Mouse (Mus musculus) kidney, embryonic 14.5 days (tissue): ENCODE data around the gene Kcnh6. TPM values are rescaled to one million over a fixed set of nuclear protein-coding genes. Genes with fewer than 3 reads are reported as not detected.

Source experiments
- ATAC-seq: fragments of 200-750 bp; cut with Nextera tagmentation; 2 replicates; pipeline ENCODE4 v1.8.0; 2017; ENCODE audit warnings: moderate number of reproducible peaks, mild to moderate bottlenecking, moderate TSS enrichment, moderate library complexity; ENCODE audit not compliant: low FRiP score, low TSS enrichment
- H3K27ac ChIP-seq: fragments of 300-500 bp; sonication (generic); 2 replicates; pipeline ENCODE4 v1.5.1; 2014; ENCODE audit warnings: low read depth, mild to moderate bottlenecking, low read length, moderate library complexity, mixed read lengths
- H3K27me3 ChIP-seq: fragments of 300-500 bp; sonication (generic); 2 replicates; pipeline ENCODE4 v1.6.1; 2014; ENCODE audit warnings: mild to moderate bottlenecking, low read length; ENCODE audit not compliant: control insufficient read depth, insufficient read depth
- H3K36me3 ChIP-seq: fragments of 300-500 bp; sonication (generic); 2 replicates; pipeline ENCODE4 v1.6.1; 2014; ENCODE audit warnings: low read length, mixed read lengths; ENCODE audit not compliant: control insufficient read depth, insufficient read depth
- H3K4me1 ChIP-seq: fragments of 300-500 bp; sonication (generic); 2 replicates; pipeline ENCODE4 v1.6.1; 2014; ENCODE audit warnings: low read length, mixed read lengths; ENCODE audit not compliant: control insufficient read depth, insufficient read depth
- H3K4me2 ChIP-seq: fragments of 300-500 bp; sonication (generic); replicated peaks from 2 replicates; pipeline ENCODE4 v1.6.1; 2014; ENCODE audit warnings: low read depth, mild to moderate bottlenecking, low read length
- H3K4me3 ChIP-seq: fragments of 300-500 bp; sonication (generic); 2 replicates; pipeline ENCODE4 v1.5.1; 2014; ENCODE audit warnings: mild to moderate bottlenecking, low read length
- H3K9ac ChIP-seq: fragments of 300-500 bp; sonication (generic); 2 replicates; pipeline ENCODE4 v1.6.1; 2014; ENCODE audit warnings: low read depth, mild to moderate bottlenecking, low read length, moderate library complexity
- H3K9me3 ChIP-seq: fragments of 300-500 bp; sonication (generic); 2 replicates; pipeline ENCODE4 v1.6.1; 2016; ENCODE audit warnings: low read length; ENCODE audit not compliant: control insufficient read depth
- WGBS: fragments of 180-500 bp; shearing (Covaris S2); extraction: QIAGEN DNeasy Blood & Tissue Kit; methylation state at CpG from one replicate; pipeline ENCODE4 v1.1.7; 2014; 5-methylcytosine and 5-hydroxymethylcytosine counted together
- polyA plus RNA-seq: library from polyadenylated mRNA; unstranded; fragments of >200 nt; fragmentation: Nextera tagmentation; extraction: Ambion mirVana; gene quantifications from 2 replicates; pipeline ENCODE4 v1.2.1, GENCODE M21; 2014

Gene Kcnh6
- polyA plus RNA-seq, 1 experiment from 2014 or later, result 0.14 TPM

DNA sequence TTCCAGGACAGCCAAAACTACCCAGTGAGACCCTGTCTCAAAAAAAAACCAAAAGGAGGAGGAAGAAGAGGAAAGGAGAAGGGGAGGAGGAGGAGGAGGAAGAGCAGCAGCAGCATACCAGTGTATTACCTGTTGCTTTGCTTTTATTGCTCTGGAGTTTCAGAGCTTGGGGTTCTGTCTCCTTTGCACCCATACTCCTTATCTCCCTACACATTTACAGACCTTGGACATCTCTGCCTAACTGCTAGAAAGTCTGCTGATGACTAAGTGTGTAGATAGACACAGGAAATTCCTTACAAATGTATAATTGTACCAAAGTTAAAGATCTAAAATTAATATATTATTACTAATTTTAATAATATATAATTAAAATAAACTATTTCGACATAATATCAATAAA, 37.3 kb downstream of the Kcnh6 start:
- Histone ChIP-seq H3K9ac (no peak overlapping the region), H3K4me3 (no peak overlapping the region), H3K27ac (no peak overlapping the region), H3K9me3 (no peaks in the 10 kb centered on the region), H3K27me3 (no peaks in the 10 kb centered on the region), H3K4me1 (no peaks in the 10 kb centered on the region), H3K36me3 (peaks cover 31% of the 10 kb centered on the region), H3K4me2 (no peak overlapping the region)
- ATAC-seq, result no peak
- WGBS, result 85% methylated on average over 1 of the region's 1 CpGs

DNA sequence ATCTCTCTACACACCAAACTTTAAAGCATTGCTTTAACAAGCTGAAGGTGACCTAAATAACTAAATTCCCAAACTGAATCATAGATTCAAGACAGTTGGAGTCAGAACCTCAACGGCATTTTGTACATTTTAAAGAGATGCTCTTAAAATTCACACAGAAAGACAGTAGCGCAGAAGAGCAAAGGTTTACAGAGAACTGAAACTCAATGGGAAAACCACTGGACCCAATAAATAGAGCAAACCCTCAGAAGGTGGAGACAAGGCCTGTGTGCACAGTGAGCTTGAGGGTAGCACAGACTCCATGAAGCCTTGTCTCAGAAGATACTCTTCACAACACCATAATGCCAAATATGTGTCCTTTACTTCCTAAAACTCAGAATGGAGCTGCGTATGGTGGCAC, 37.9 kb downstream of the Kcnh6 start:
- Histone ChIP-seq H3K9me3 (no peaks in the 10 kb centered on the region), H3K4me1 (no peaks in the 10 kb centered on the region), H3K36me3 (peaks cover 36% of the 10 kb centered on the region), H3K4me3 (no peak overlapping the region), H3K27ac (no peak overlapping the region), H3K9ac (no peak overlapping the region), H3K4me2 (no peak overlapping the region), H3K27me3 (no peaks in the 10 kb centered on the region)
- ATAC-seq, result no peak
- WGBS, result 99% methylated on average over 3 of the region's 3 CpGs

DNA sequence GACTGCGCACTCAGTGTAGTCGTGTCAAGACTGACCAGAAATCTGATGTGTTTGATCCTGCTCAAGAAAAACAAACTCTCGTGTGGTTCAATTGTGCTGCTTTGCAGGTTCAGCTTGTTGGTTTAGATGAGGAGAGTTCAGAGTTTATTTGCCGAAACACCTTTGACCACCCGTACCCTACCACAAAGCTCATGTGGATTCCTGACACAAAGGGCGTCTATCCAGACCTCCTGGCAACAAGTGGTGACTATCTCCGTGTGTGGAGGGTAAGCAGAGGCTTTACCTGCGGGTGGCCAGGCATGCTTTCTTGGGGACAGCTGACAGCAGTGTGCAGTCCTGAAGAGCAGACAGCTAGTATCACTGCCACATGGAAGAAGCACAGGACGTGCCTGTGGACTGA, 38.7 kb downstream of the Kcnh6 start:
- 0 out of 2 replicates have a peak, but pooled peaks have one; percentile 16 for ATAC-seq
- H3K36me3 ChIP-seq, result peaks cover 44% of the 10 kb centered on the region
- H3K27me3 ChIP-seq, result no peaks in the 10 kb centered on the region
- no peaks in the 10 kb centered on the region for H3K4me1 ChIP-seq
- H3K4me3 ChIP-seq, result no peak overlapping the region
- 86% methylated on average over 9 of the region's 9 CpGs for WGBS
- H3K9me3 ChIP-seq, result no peaks in the 10 kb centered on the region
- no peak overlapping the region for H3K9ac ChIP-seq
- no peak overlapping the region for H3K4me2 ChIP-seq
- H3K27ac ChIP-seq, result no peak overlapping the region

DNA sequence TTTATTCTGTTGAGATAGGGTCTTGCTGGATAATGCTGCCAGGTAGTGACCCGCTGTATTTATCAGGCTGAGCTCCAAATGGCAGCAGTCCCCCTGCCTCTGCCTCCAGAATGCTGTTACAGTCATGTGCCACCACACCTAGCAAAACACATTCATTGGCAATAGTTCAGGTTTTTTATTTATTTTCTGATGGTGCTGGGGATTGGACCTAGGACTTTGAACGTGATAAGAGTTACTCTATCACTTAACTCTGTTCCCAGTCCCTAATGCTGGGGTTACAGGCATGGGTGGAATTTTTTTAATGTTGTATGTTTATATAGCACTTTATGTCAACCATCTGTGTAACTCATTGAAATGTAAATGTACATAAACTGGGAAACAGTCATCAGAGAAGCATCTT, 46.0 kb downstream of the Kcnh6 start:
- Histone ChIP-seq H3K36me3 (peaks cover 91% of the 10 kb centered on the region), H3K4me1 (no peaks in the 10 kb centered on the region), H3K9me3 (no peaks in the 10 kb centered on the region), H3K4me3 (no peak overlapping the region), H3K27ac (no peak overlapping the region), H3K9ac (no peak overlapping the region), H3K27me3 (no peaks in the 10 kb centered on the region), H3K4me2 (no peak overlapping the region)
- ATAC-seq, result no peak
- WGBS, result 92% methylated on average over 2 of the region's 2 CpGs

DNA sequence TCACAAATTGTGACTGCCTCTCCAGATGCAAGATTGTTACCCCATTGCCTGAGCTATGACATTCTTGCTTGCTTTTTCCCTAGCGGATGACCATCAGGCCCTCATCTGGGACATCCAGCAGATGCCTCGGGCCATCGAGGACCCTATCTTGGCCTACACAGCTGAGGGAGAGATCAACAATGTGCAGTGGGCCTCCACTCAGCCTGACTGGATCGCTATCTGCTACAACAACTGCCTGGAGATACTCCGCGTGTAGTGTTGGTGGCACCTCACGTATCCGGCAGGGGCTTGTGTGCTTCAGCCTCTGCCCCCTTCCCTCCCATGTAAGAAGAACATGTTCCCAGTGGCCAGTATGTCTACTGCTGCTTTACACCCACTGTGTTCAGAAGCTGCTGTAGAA, 46.7 kb downstream of the Kcnh6 start:
- Histone ChIP-seq H3K4me1 (no peaks in the 10 kb centered on the region), H3K9ac (no peak overlapping the region), H3K36me3 (peaks cover 90% of the 10 kb centered on the region), H3K4me2 (no peak overlapping the region), H3K27me3 (no peaks in the 10 kb centered on the region), H3K27ac (no peak overlapping the region), H3K4me3 (no peak overlapping the region), H3K9me3 (no peaks in the 10 kb centered on the region)
- ATAC-seq, result no peak
- WGBS, result 90% methylated on average over 8 of the region's 8 CpGs

DNA sequence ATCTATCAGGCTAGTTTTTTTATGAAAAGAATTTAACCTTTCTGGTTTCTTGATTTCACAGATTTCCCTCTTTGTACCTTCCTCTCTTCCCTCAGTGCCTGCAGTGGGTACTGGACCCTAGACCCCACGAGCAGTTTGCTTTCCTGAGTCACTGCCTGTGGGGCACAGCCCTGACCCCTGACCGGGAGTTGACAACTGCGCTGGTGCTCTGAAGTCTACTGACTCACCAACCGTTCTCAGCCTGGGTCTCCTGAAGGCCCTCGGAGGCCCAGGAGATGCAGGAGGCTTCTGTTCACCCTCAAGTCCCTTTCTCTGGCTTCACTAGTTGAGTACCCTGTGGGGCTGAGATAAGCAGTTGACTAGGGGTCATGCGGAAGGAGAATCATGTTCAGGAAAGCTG, 47.4 kb downstream of the Kcnh6 start:
- peaks cover 91% of the 10 kb centered on the region for H3K36me3 ChIP-seq
- no peaks in the 10 kb centered on the region for H3K27me3 ChIP-seq
- H3K4me2 ChIP-seq, result no peak overlapping the region
- H3K4me3 ChIP-seq, result no peak overlapping the region
- no peak overlapping the region for H3K9ac ChIP-seq
- H3K27ac ChIP-seq, result no peak overlapping the region
- WGBS, result 90% methylated on average over 6 of the region's 6 CpGs
- H3K9me3 ChIP-seq, result no peaks in the 10 kb centered on the region
- H3K4me1 ChIP-seq, result no peaks in the 10 kb centered on the region
- ATAC-seq, result no peak

DNA sequence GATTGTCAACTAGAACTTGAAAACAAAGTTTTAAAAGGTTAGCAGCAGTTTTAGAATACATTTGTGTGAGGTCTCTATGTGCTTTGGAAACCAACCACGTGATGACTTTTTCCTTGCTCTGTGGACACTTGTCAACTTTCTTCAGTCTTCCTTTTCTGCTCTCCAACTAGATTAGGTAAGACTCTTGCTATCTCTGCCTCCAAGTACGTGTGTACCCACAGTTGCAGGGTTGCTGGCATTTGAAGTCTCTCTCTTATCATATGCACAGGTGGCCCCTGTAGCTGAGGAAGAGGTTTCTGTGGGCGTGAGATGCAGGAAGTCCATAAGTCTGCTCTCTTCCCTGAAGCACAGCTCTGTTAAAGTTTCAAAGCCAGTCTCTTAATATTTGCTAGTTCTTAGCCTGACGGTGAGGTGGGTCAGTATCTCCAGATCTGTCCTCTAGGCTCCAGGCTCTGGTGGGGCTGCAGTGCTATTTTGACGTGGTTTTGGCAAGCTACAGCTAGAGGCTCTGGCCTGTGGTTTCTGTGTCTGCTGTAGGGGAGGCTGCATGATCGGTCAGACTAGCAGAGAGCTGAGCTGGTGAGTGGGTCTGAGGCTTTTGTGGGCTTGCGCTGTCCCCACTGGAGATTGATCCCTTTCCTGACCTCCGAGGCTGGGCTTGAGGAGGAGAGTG, 49.0 kb downstream of the Kcnh6 start:
- WGBS, result 94% methylated on average over 8 of the region's 8 CpGs
- ATAC-seq, result no peak
- H3K36me3 ChIP-seq, result peaks cover 76% of the 10 kb centered on the region
- H3K27ac ChIP-seq, result no peak overlapping the region
- no peaks in the 10 kb centered on the region for H3K9me3 ChIP-seq
- no peaks in the 10 kb centered on the region for H3K4me1 ChIP-seq
- H3K9ac ChIP-seq, result no peak overlapping the region
- H3K4me3 ChIP-seq, result no peak overlapping the region
- no peaks in the 10 kb centered on the region for H3K27me3 ChIP-seq
- no peak overlapping the region for H3K4me2 ChIP-seq

DNA sequence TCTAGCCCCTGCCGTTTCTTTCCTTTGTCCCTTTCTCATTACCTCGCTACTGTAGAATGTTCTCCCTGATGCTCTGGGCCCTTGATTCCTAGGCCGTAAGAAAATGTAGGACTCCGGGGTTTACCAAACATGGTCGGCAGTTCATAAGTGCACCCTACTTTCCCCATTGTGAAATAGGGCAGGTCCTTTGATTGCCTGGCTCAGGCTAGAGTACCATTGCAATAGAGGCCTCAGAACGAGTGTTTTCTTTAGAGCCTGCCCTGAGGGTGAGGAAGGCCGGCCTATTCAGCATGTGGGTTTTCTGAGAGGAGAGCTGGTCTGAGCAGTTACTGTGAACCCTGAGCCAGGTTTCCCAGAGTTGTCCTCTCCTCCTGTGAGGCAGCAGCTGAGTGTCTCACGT, 50.1 kb downstream of the Kcnh6 start:
- Histone ChIP-seq H3K36me3 (peaks cover 65% of the 10 kb centered on the region), H3K9ac (no peak overlapping the region)
- 84% methylated on average over 8 of the region's 8 CpGs for WGBS

DNA sequence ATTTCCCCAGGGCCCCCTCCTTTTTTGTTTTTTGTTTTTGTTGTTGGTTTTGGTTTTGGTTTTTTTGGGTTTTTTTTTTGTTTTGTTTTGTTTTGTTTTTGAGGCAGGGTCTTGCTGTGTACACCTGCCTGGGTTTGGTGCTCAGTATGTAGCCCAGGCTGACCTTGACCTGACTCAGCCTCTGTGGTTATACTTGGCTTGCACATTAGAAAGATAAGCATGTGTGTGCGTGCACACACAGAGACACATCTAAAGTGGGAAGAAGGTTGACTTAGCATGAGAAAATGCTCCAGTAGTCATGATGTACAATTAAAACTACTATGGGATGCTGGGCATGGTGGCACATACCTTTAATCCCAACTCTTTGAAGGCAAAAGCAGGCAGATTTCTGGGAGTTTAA, 52.6 kb downstream of the Kcnh6 start:
- no peak for ATAC-seq
- no peak overlapping the region for H3K27ac ChIP-seq
- no peak overlapping the region for H3K9ac ChIP-seq
- no peak overlapping the region for H3K4me2 ChIP-seq
- WGBS, result 89% methylated on average over 1 of the region's 1 CpGs
- H3K4me3 ChIP-seq, result no peak overlapping the region
- H3K27me3 ChIP-seq, result no peaks in the 10 kb centered on the region
- no peaks in the 10 kb centered on the region for H3K9me3 ChIP-seq
- peaks cover 40% of the 10 kb centered on the region for H3K36me3 ChIP-seq
- H3K4me1 ChIP-seq, result no peaks in the 10 kb centered on the region

More for the DNA sequence above, 50.1 kb downstream of the Kcnh6 start:
- H3K4me3 ChIP-seq, result no peak overlapping the region
- no peaks in the 10 kb centered on the region for H3K27me3 ChIP-seq
- no peaks in the 10 kb centered on the region for H3K9me3 ChIP-seq
- no peak overlapping the region for H3K4me2 ChIP-seq
- no peak for ATAC-seq
- no peak overlapping the region for H3K27ac ChIP-seq
- no peaks in the 10 kb centered on the region for H3K4me1 ChIP-seq
